Comparison of ENCODE assay signal across 18 mouse cellular contexts in genomic region chr8:72133507-72133906, GRCm38 (mm10). TPM values are rescaled to one million over a fixed set of nuclear protein-coding genes. Genes with fewer than 3 reads are reported as not detected.
DNase-seq lines count a peak whose midpoint lies in the region; ATAC-seq and TF ChIP-seq lines count a peak whose summit lies in the region.
"Had no signal": no experiment of that assay in that cellular context is flagged by ENCODE, and none has a peak within 500 bp of the region (broad histone marks: within the 10 kb centered on the region; RNA-seq: fewer than 3 reads in every experiment).

No protein-coding gene starts in this region.

- peak; percentile 89 for DNase-seq in heart, adult 11 months
- DNase-seq in heart, postnatal 10 days, result no peak
- DNase-seq in kidney, adult 9 months, result no peak
- peak; percentile 12 for DNase-seq in retina, postnatal 1 day
- DNase-seq in retina, embryonic 14.5 days (ENCODE audit: low spot score), result no peak
- no peak for DNase-seq in liver, postnatal 0 days
- no peak for DNase-seq in thymus, postnatal 14 days
- DNase-seq: B cell, adult 2 months; cerebellum, postnatal 25 days; right cerebral cortex, postnatal 14 days had no signal

- H3K4me2 ChIP-seq in kidney, embryonic 15.5 days, result no peak overlapping the region
- H3K4me2 ChIP-seq in liver, postnatal 0 days (ENCODE audit: low read depth, low read length), result no peak overlapping the region
- H3K4me2 ChIP-seq: limb, embryonic 15.5 days; midbrain, embryonic 11.5 days had no signal

- H3K4me1 ChIP-seq in kidney, embryonic 15.5 days, result peaks cover 47% of the 10 kb centered on the region
- peaks cover 21% of the 10 kb centered on the region for H3K4me1 ChIP-seq in liver, postnatal 0 days (ENCODE audit: insufficient read depth)

- intact Hi-C loops in heart, postnatal 10 days (cut with DNase I), result loop anchor here (10.0 kb wide), 1 partner anchor 209 kb away; no protein-coding TSS in a partner anchor

- 33% methylated on average over 1 of the region's 1 CpGs for WGBS in kidney, embryonic 15.5 days
- WGBS in liver, postnatal 0 days (ENCODE audit: insufficient replicate concordance), result 32% methylated on average over 1 of the region's 1 CpGs

- no peaks in the 10 kb centered on the region for H3K27me3 ChIP-seq in kidney, embryonic 15.5 days
- H3K27me3 ChIP-seq in liver, postnatal 0 days (ENCODE audit: insufficient read depth, low read length), result 0 out of 2 replicates have a peak, but pooled peaks cover 9% of the 10 kb centered on the region
- H3K27me3 ChIP-seq: embryonic facial prominence, embryonic 13.5 days; limb, embryonic 15.5 days had no signal

- no peak for TF ChIP-seq EP300 in liver, postnatal 0 days (IDR thresholded peaks at IDR 0.05; ENCODE audit: low read depth)

- H3K9ac ChIP-seq in kidney, embryonic 15.5 days, result no peak overlapping the region
- no peak overlapping the region for H3K9ac ChIP-seq in liver, postnatal 0 days (replicated peaks)
- H3K9ac ChIP-seq: embryonic facial prominence, embryonic 13.5 days; limb, embryonic 15.5 days had no signal

- TF ChIP-seq CTCF in liver, postnatal 0 days (IDR thresholded peaks at IDR 0.05; ENCODE audit: low read depth), result no peak

- peak overlapping the region; percentile 100 for H3K27ac ChIP-seq in kidney, embryonic 15.5 days
- H3K27ac ChIP-seq in liver, postnatal 0 days (ENCODE audit: low read depth), result no peak overlapping the region; the same call in 1 of the 2 replicates
- H3K27ac ChIP-seq: hindbrain, embryonic 10.5 days; limb, embryonic 15.5 days had no signal

- no peaks in the 10 kb centered on the region for H3K9me3 ChIP-seq in kidney, embryonic 15.5 days (replicated peaks)
- H3K9me3 ChIP-seq in liver, postnatal 0 days (ENCODE audit: low read length), result no peaks in the 10 kb centered on the region
- H3K9me3 ChIP-seq: embryonic facial prominence, embryonic 13.5 days; hindbrain, embryonic 10.5 days; limb, embryonic 15.5 days had no signal

- no peak overlapping the region for H3K4me3 ChIP-seq in kidney, embryonic 15.5 days (replicated peaks)
- H3K4me3 ChIP-seq in liver, postnatal 0 days (ENCODE audit: low read depth, low read length), result no peak overlapping the region
- H3K4me3 ChIP-seq: embryonic facial prominence, embryonic 13.5 days; hindbrain, embryonic 10.5 days; limb, embryonic 15.5 days had no signal

- H3K36me3 ChIP-seq in kidney, embryonic 15.5 days, result peaks cover 4% of the 10 kb centered on the region
- peaks cover 1% of the 10 kb centered on the region; the same call in 1 of the 2 replicates for H3K36me3 ChIP-seq in liver, postnatal 0 days (replicated peaks; ENCODE audit: insufficient read depth, low read length)

- ATAC-seq in kidney, embryonic 15.5 days (replicated peaks; ENCODE audit: low FRiP score), result no peak
- ATAC-seq in liver, postnatal 0 days, result peak; percentile 28

RNA-seq across cellular contexts. Expression of gene Tpm4, which starts 1.3 kb away (rescaled TPM):
- 100 to 1,000 TPM; 229 to 241 TPM for total RNA-seq in heart, postnatal 10 days (2021)
- polyA plus RNA-seq in kidney, embryonic 15.5 days (2015; fragmentation: Nextera tagmentation; extraction: Ambion mirVana), result 770 and 775 TPM in 2 replicates
- 80.0 and 86.6 TPM in 2 replicates for polyA plus RNA-seq in liver, postnatal 0 days (2015; fragmentation: Nextera tagmentation; extraction: Ambion mirVana)

RNA-seq across cellular contexts. Expression of gene Olfr374, which starts 26.7 kb away (rescaled TPM):
- not detected for total RNA-seq in heart, postnatal 10 days (2021)
- polyA plus RNA-seq in kidney, embryonic 15.5 days (2015; fragmentation: Nextera tagmentation; extraction: Ambion mirVana), result 0.06 TPM in 1 of 2 replicates, not detected in the other
- not detected in 2 replicates for polyA plus RNA-seq in liver, postnatal 0 days (2015; fragmentation: Nextera tagmentation; extraction: Ambion mirVana)
- total RNA-seq: adrenal gland, postnatal 4 days had no signal
- polyA plus RNA-seq: forebrain, embryonic 11.5 days; hindbrain, embryonic 10.5 days; midbrain, embryonic 11.5 days; myocyte had no signal

RNA-seq across cellular contexts. Expression of gene Rab8a, which starts 27.5 kb away (rescaled TPM):
- total RNA-seq in heart, postnatal 10 days (2021), result 10 to 100 TPM; 38.3 to 42.8 TPM
- polyA plus RNA-seq in kidney, embryonic 15.5 days (2015; fragmentation: Nextera tagmentation; extraction: Ambion mirVana), result 126 and 128 TPM in 2 replicates
- 57.3 and 58.1 TPM in 2 replicates for polyA plus RNA-seq in liver, postnatal 0 days (2015; fragmentation: Nextera tagmentation; extraction: Ambion mirVana)

RNA-seq across cellular contexts. Expression of gene Olfr373, which starts 50.5 kb away (rescaled TPM):
- total RNA-seq in heart, postnatal 10 days (2021), result not detected
- 0.05 TPM in 2 replicates for polyA plus RNA-seq in kidney, embryonic 15.5 days (2015; fragmentation: Nextera tagmentation; extraction: Ambion mirVana)
- 0.02 TPM in 1 of 2 replicates, not detected in the other for polyA plus RNA-seq in liver, postnatal 0 days (2015; fragmentation: Nextera tagmentation; extraction: Ambion mirVana)
- polyA plus RNA-seq: embryonic facial prominence, embryonic 13.5 days; forebrain, embryonic 11.5 days; hindbrain, embryonic 10.5 days; limb, embryonic 15.5 days; midbrain, embryonic 11.5 days; myocyte had no signal

RNA-seq across cellular contexts. Expression of gene Hsh2d, which starts 55.9 kb away (rescaled TPM):
- not detected for total RNA-seq in heart, postnatal 10 days (2021)
- polyA plus RNA-seq in kidney, embryonic 15.5 days (2015; fragmentation: Nextera tagmentation; extraction: Ambion mirVana), result 0.08 TPM in 1 of 2 replicates, not detected in the other
- polyA plus RNA-seq in liver, postnatal 0 days (2015; fragmentation: Nextera tagmentation; extraction: Ambion mirVana), result 0.59 and 0.68 TPM in 2 replicates
- total RNA-seq: adrenal gland, postnatal 4 days had no signal
- polyA plus RNA-seq: embryonic facial prominence, embryonic 13.5 days; forebrain, embryonic 11.5 days; hindbrain, embryonic 10.5 days; limb, embryonic 15.5 days; midbrain, embryonic 11.5 days; myocyte had no signal

Comparison
In these comparisons a context has a peak if more than half of its experiments do, and no peak if none do; other contexts are left out.
1. DNase-seq: peak in heart, adult 11 months (single experiment) and retina, postnatal 1 day (single experiment); none in heart, postnatal 10 days (0 of 2), kidney, adult 9 months (single experiment), retina, embryonic 14.5 days (single experiment), liver, postnatal 0 days (single experiment) and thymus, postnatal 14 days (single experiment).